Mouse (Mus musculus): Measurements from ENCODE around the gene Cuedc1.

DNA sequence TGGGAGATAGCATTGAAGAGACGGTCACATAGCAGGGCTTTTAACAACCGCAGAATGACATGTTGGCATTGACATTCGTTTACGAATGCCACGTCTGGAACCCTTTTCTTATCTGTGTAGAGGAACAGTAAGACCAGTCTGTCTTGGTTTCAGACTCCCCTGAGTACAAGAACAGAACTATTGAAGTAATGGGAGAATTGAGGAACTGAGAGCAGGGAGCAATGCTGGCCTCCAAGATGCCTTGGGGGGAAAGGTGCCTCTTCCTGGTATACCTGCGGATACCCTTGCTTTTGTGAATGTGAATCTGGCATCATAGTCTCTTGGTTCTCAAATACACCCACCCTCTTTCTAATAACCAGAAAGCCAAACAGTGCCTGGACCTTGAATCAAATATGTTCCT, 18.7 kb downstream of the Cuedc1 start:
- no peak for TF ChIP-seq CTCF (IDR thresholded peaks at IDR 0.05; ENCODE audit: insufficient read depth, low read depth, low read length)
- no peak for TF ChIP-seq POLR2A (IDR thresholded peaks at IDR 0.05; ENCODE audit: insufficient read depth, low read depth, low read length)
